Mouse (Mus musculus) lung, postnatal 10 days (tissue): ENCODE data around the gene Tubg1.

ENCODE experiments used
- DNase-seq: peaks from one replicate; pipeline ENCODE4 v3.0.0; 2021

Tubg1 gene

DNA sequence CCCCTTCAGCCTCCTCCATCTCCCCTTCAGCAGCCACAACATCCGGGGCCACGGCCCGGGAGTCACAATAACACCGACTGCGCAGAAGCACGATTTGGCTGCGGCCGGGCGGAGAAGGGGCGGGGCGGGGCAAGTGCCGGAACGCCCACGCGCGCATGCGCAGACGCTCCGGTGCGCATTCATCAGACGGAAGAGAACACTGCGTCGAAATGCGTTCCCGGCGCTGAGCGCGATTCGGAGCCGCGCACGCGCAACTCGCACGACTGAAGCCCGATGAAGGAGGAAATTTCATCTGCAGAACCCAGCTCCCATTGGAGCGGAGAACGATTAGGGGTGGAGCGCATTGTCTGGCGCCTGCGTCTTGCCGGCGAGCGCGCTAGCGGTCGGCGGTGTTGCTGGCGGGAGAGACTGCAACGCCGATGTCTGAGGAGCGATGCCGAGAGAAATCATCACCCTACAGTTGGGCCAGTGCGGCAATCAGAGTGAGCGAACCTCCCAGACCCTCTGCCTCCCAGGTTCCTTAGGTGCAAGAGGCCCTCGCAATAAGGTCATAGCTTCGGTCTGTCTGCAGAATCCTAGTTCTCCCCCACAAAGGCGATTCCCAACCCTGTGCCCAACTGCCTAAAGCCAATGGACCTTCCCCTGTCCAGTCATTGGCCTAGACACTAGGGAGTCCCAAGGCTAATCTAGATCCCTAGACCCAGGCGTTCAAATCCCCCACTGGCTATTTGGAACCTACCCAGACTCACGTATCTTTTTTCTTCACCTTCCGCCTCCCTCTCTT, at the start of gene Tubg1, which contains the start of gene Retreg3:
Gene Tubg1, plus strand, starts transcription at position 178 of the 784 bp plus-strand sequence.
Gene Retreg3, minus strand, starts transcription at position 133 of the 784 bp plus-strand sequence.
- peak; percentile 99 for DNase-seq

DNA sequence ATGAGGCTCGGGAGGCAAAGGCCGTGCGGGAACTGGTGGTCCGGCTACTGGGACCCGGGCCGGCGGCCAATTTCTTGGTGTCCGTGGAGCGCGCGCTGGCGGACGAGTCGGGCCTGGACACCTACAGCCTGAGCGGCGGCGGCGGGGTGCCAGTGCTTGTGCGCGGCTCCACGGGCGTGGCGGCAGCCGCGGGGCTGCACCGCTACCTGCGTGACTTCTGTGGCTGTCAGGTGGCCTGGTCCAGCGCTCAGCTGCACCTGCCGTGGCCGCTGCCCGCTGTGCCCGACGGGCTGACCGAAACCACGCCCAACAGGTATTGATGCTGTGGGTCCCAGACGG, 49.6 kb upstream of the Tubg1 start:
- no peak for DNase-seq

DNA sequence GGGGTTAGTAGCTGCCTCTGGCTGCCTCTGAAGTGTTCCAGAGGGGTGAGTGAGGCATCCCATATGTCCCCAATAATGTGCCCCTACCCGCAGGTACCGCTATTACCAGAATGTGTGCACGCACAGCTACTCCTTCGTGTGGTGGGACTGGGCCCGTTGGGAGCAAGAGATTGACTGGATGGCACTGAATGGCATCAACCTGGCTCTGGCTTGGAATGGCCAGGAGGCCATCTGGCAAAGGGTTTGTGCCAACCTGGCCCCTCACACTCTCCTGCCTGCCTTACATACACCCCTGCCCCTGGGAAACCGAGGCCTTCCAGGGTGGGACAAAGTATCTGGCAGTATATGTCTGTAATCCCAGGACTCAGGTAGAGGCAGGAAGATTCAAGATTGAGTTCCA, 48.8 kb upstream of the Tubg1 start:
- no peak for DNase-seq

DNA sequence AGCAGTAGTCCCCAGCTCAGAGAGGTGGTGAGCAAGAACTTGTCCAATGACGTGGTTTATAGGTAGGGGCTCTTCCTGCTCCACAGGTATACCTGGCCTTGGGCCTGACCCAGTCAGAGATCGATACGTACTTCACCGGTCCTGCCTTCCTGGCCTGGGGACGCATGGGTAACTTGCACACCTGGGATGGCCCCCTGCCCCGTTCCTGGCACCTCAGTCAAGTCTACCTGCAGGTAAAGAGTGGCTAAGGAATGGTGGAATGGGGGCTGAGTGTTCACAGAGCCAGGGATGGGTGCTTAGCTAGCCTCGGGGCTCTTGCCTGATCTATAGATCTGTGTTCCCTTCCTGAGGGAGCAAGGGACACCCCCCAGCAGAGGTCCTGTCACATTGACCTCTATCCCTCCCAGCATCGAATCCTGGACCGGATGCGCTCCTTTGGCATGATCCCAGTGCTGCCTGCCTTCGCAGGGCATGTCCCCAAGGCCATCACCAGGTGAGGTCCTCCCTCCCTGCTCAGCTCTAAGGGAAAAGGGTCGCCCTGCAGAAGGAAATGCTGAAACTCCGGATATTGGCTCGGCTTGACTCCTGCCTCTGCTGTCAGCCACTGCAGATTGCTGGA, 47.8 kb upstream of the Tubg1 start:
- DNase-seq, result no peak

DNA sequence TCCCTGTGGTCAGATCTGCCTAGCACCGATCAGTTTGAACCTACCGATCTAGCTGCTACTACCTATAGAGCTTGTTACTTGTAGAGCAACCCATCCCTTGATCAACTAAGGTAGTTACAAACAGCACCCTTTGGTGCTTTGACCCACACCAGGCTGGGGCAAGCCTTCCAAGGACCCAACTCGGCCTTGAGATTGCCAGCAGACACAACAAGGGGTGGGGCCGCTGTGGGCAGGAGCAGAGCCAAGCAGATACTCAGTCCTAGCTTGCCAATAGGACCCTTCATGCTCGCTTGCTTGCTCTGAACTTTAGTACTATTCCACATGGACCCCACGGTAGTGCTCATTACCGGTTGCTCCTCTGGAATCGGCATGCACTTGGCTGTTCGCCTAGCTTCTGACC, 41.6 kb upstream of the Tubg1 start, which contains the start of gene Hsd17b1:
Gene Hsd17b1, plus strand, starts transcription at position 291 of the 400 bp plus-strand sequence.
- DNase-seq, result no peak

DNA sequence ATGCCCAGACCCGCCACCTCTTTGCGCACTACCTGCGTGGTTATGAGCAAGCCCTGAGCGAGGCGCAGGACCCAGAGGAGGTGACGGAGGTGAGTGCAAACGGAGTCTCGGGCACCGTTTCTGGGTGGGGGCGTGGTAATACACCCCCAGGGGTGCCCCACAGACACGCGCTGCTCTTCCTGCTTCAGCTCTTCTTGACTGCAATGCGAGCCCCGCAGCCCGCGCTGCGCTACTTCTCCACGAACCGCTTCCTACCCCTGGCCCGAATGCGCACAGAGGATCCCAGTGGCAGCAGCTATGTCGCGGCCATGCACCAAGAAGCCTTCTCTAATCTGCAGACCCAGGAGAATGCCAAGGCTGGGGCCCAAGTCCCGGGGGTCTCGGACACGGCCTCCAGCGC, 40.0 kb upstream of the Tubg1 start:
- no peak for DNase-seq

DNA sequence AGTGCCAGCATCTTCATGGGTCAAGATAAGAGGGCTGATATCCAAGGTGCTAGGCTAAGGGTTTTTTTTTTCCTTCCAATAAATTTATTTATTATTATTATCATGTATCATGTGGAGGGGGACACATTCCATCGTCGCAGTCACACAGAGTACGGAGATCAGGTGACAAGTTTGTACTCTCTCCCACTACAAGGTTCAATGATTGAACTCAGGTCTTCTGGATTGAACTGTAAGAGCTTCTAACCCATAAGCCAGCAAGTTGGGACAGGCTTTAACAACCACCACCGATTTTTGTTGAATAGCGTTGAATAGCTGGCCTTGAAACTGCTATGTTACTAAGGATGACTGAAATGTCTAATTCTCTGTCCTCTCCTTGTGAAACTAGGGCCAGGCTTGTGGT, 39.3 kb upstream of the Tubg1 start:
- no peak for DNase-seq

DNA sequence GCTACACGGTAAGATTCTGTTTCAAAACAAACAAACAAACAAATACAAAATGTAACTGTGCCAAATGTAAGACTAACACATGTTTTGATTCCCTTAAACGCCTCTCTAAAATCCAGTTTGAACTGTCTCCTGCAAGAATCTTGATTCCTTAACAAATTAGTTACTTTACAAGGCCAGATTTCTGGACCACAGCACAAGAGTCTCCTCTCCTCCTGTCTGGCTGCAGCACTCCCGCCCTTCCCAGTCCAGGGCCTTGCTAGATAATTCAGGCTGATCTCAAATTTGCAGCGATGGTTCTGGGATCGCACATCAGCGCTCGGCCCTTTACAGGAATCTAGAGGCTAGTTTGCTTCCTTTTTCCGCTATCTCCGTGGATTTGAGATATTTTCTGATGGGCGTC, 38.1 kb upstream of the Tubg1 start:
- DNase-seq, result no peak

DNA sequence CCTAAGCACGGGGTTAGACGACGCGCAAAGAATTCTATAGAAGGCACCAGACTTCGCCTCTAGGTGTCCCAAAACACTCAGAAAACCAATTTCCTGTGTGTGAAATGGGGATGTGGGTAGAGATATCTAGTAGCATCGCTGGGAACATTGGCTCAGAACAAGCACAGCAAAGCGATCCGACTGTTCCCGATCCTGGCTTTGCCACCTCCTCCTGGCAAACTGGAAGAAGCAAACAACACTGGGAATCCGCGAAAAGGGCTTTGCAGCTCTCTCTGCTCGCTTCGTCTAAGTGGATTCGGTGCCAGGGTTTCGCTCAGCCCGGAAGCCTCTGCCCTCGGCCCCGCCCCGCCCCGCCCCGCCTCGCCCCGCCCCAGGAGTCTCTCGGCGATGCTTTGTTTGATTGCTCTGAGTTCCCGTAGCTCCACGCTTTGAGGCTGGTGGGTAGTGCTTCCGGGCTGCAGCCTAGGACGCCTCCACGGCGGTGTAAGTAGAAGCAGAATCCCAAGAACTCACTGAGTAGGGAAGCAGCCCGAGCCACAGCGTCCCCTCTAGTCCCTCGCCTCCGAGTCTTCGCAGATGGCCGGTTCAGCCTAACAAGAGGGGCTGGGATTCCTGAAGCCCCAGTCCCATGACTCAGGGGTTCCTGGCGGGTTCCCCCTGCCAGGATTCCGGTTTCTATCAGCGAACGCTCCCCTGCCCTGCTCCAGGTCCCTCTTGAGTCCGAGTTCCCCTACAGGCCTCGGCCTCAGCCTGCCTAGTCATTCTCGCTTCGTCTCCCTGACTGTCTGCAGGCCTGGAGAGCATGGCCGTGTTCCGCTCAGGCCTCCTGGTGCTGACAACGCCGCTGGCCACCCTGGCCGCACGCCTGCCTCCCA, 37.3 kb upstream of the Tubg1 start, which contains the start of gene Coasy:
Gene Coasy, plus strand, starts transcription at position 358 of the 875 bp plus-strand sequence.
- peak; percentile 92 for DNase-seq

DNA sequence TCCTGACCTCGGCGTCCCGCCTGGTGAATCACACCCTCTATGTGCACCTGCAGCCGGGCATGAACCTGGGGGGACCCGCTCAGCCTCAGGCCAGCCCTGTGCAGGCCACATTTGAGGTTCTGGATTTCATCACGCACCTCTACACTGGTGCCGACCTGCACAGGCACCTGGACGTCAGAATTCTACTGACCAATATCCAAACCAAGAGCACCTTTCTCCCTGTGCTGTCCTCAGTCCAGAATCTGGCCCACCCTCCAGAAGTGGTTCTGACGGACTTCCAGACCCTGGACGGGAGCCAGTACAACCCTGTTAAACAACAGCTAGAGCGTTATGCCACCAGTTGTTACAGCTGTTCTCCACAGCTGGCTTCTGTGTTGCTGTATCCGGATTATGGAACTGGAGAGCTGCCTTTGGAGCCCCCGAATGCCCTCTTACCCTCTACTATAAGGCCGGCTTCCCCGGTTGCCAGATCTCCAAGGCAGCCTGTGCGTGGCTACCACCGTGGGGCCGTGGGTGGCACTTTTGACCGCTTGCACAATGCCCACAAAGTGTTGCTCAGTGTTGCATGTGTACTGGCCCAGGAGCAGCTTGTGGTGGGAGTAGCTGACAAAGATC, 36.5 kb upstream of the Tubg1 start:
- peak; percentile 51 for DNase-seq

DNA sequence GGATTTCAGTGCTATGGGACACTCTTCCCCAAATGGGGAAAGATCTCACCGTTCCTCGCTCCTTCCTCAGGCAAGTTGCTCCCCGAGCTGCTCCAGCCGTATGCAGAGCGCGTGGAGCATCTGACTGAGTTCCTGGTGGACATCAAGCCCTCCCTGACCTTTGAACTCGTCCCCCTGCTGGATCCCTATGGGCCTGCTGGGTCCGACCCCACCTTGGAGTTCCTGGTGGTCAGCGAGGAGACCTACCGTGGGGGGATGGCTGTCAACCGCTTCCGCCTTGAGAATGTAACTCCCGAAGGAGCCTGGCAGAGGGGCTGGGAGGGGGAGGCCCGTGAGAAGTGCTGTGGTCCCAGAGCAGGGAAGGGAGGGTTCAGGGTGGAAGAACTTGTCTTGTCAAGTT, 35.5 kb upstream of the Tubg1 start:
- no peak for DNase-seq

DNA sequence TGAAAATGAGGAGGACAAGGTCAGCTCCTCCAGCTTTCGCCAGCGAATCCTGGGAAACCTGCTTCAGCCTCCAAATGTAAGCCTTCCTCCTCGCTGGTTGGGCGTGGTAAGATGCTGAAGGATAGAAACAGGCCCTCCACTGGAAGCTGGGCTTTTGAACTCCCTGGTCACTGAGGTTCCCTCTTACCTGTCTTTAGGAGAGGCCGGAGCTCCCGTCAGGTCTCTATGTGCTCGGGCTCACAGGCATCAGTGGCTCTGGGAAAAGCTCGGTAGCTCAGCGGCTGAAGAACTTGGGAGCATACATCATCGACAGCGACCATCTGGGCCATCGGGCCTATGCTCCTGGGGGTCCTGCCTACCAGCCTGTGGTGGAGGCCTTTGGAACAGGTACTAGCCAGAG, 34.9 kb upstream of the Tubg1 start:
- no peak for DNase-seq

DNA sequence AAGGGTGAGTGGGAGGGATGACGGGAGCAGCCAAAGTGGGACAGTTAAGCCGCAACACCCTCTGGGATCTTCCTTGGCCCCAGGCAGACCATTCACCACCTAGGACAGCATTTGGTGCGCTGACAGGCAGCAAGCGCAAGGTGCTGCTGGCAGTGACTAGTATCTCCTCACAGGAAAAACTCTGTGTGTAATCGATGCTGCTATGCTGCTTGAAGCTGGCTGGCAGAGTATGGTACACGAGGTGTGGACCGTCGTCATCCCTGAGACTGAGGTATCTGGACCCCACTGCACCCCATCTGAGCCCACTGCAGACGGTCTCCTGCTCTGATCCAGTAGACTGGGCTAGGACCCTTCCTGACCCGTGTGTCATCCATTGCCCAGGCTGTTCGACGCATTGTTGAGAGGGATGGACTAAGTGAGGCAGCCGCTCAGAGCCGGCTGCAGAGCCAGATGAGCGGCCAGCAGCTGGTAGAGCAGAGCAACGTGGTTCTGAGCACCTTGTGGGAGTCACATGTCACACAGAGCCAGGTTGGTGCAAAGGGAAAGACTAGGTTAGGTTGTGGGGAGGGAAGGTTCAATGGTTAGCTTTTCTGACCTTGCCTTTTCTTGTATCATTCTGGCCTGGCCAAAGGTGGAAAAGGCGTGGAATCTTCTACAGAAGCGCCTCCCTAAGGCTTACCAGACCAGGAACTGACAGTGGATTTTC, 34.0 kb upstream of the Tubg1 start:
- DNase-seq, result no peak

DNA sequence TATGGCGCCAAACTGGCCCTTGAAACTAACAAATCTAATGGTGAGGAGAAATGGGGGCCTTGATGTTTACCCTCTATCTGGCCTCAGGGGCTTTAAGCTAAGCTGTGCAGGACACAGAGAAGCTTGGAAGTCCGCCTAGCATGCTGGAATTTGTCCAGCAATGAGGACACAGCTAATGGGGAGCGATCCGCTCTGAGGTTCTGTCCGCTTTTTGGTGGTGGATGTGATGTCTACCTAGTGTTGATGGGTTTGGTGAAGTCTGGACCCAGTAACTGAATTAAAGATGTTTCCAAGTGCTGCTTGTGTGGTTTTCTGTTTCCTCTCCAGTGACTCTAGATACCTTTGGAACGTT, 33.4 kb upstream of the Tubg1 start:
- DNase-seq, result no peak

DNA sequence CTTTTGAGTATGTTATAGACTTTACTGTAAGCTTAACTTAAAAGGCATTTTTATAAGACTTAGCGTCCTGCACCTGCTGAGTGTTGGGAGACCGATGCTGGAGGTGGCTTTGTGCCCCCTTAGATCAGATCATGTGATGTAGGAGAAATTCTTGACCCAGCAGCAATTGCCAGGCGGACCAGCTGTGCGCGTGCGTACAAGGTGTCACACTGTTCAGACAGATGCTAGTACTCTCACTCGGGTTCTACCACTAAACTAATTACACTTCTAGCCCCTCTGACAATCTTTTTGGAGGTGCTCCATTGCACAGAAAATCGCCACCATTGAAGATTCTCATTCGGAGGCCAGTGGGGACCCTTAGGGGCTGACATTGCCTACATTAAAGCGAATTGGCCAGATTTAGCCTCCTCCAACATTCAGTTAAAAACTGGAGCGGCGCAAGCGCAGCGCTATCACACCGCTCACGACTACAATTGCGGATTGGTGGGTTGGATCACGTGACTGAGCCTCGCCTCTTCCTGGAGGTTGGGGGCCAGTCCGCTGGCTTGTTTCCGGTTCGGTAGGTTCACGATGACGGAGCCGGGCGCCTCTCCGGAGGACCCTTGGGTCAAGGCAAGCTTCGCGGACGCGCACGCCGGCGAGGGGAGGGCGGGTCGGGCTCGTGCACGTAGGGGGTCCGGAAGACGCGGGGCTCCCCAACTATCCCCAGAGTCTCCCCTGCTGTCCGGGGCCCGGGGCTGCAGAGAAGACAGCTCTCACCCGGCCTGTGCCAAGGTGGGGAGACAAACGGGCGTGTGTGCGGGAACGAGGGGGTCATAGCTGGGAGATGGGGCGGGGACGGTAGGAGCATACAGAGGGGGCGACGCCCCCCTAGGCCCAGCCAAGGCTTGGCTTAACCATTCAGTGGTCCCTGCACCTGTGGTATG, 32.7 kb upstream of the Tubg1 start, which contains the start of gene Mlx:
Gene Mlx, plus strand, starts transcription at position 522 of the 926 bp plus-strand sequence.
- DNase-seq, result peak; percentile 96

DNA sequence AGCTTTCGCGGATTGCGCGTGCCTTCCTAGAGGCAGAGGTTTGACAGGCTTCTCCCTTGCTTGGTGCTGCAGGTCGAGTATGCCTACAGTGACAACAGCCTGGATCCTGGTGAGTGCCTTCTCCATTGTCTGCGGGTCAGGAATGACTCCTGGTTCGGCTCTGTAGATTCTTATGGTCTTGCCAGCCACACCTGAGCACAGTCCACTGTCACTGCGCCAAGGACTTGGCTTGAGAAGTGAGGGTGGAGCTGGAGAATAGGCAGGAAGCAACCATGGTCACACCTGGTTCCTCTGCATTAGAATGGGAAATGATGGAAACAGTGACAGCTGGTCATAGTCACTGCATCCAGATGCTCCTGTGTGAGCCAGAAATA, 32.1 kb upstream of the Tubg1 start:
- DNase-seq, result no peak

DNA sequence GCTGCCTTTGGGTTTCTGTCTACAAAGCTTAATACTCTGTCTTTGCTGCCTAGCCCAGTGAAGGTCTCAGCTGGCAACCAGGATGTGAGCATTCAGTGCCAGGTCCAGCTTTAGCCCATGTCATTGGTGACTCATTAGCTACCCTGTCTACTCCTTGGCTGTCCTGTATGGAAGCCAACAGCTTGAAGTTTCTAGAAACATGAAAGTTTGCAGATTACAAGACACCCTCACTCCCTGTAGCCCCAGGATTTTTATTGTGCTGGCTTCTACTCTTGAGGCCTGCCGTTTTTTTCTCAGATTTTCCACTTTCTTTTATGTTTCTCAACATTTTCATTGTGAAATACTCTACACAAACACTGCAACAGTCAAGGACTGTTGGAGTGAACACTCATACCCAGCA, 29.8 kb upstream of the Tubg1 start:
- DNase-seq, result no peak

DNA sequence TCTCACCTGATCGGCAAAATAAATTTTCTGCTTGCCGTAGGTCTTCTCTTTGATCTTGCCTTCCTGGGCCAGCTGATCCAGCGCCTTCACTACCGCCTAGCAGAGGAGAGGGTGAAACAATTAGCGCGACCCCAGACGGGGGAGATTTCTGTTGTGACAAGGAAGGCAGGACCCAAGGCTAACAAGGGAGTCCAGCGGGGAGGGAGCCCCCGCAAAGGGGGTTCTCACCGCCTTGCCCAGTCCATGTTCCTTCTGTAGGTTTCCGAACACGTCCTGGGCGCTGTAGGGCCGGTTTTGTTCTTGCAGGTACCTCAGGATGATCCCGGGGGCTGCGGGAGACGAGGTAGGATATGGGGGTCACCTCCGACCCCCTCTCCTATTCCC, 24.8 kb upstream of the Tubg1 start:
- no peak for DNase-seq

DNA sequence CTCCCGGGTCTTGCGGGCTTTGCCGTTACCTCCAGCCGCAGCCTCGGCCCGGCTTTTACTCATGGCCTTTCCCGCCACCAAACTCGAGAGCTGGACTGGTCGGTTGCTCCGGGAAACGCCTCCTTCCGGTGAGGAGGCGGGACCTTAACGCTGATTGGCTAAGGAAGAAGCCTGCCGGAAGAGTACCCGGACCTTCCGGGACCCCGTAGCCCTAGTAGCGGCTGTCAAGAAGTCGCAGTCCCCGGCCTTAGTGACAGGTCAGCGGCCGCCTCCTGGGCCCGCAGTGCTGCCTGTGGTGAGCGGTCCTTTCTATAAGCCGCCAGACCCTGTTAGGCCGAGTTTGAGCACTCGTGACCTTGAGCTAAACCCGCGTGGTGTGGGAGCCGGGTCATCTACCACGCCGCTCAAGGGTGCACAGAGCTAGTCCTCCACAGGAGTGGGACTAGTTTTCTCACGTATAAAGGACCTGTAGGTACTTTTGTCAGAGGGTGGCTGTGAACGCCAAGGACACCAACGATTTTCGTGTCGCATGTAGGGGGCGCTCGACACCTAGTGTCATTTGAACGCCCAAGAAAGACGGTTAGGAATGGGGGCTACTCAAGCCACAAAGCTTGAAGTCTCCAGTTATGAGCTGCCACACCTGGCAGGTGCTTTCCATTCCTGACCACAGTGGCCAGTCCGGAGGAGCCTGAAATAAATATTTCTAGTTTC, 24.3 kb upstream of the Tubg1 start, which contains the start of gene Psmc3ip:
Gene Psmc3ip, minus strand, starts transcription at position 123 of the 711 bp plus-strand sequence.
- DNase-seq, result peak; percentile 97

DNA sequence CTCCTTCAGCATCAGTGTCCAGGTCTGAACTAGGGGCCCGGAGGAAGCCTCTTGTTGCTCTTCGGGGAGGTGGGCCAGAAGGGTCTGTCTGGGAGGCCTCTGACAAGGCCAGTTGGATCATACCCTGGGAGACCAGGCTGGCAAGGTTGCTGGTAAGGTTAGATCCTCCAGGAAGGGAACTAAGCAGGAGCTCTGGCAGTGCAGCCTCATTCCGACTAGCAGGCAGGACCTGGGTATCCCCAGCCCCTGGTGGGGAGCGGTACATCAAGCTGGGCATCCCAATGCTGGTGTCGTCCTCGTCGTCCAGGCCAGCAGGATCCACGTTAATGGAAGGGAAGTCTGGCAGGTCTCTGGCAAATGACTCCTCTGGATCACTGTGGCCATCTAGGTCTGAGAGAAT, 21.5 kb upstream of the Tubg1 start:
- no peak for DNase-seq

DNA sequence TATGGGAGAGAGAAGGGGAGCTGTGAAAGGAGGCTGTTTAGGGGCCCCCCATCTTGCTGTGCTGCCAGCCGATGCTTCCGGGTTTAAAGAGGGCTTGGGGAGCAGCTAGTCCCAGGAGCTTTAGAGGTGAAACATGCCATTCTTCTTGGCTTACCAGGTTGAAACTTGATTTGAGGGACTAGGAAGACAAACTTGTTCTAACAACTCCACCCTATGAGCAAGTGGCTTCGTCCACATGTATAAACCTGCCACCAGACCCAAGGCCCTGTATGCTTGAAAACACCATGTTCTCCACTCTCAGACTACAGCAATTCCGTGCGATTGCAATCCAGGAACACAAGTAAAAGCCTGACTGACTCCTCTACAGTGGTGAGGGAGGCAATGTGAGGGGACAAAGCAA, 16.7 kb upstream of the Tubg1 start:
- no peak for DNase-seq
